Mouse (Mus musculus) liver, adult 2 months (tissue): ENCODE data around the gene Lrmp.

Source experiments
- CTCF ChIP-seq: fragments of 200-500 bp; IDR thresholded peaks from 2 replicates; pipeline ENCODE4 v1.5.1; 2011; ENCODE audit warnings: low read depth, low read length, control low read depth
- POLR2A ChIP-seq: fragments of 200-500 bp; IDR thresholded peaks from 2 replicates; pipeline ENCODE4 v1.6.1; 2011; ENCODE audit warnings: low read length, control low read depth; ENCODE audit not compliant: insufficient read depth; ENCODE audit errors: extremely low read depth

- TF ChIP-seq POLR2A (no peak), CTCF (no peak)
Measured at GRCm38 (mm10) chr6:145139776-145140475, 24.5 kb downstream of the Lrmp start.
